Mouse (Mus musculus) intestine, postnatal 0 days (tissue): Measurements from ENCODE around the gene Rala. TPM values are rescaled to one million over a fixed set of nuclear protein-coding genes. Genes with fewer than 3 reads are reported as not detected.

Source experiments
- ATAC-seq: fragments of 200-750 bp; cut with Nextera tagmentation; 2 replicates; pipeline ENCODE4 v1.8.0; 2017; ENCODE audit warnings: mild to moderate bottlenecking, moderate TSS enrichment, moderate library complexity
- H3K27ac ChIP-seq: fragments of 300-500 bp; sonication (generic); 2 replicates; pipeline ENCODE4 v1.5.1; 2014; ENCODE audit warnings: mild to moderate bottlenecking, low read depth, low read length, moderate library complexity
- H3K27me3 ChIP-seq: fragments of 300-500 bp; sonication (generic); replicated peaks from 2 replicates; pipeline ENCODE4 v1.6.1; 2014; ENCODE audit warnings: low read length, mixed read lengths; ENCODE audit not compliant: control insufficient read depth, insufficient read depth
- H3K36me3 ChIP-seq: fragments of 300-500 bp; sonication (generic); 2 replicates; pipeline ENCODE4 v1.6.1; 2014; ENCODE audit warnings: mild to moderate bottlenecking, moderate library complexity; ENCODE audit not compliant: control insufficient read depth, insufficient read depth
- H3K4me1 ChIP-seq: fragments of 300-500 bp; sonication (generic); replicated peaks from 2 replicates; pipeline ENCODE4 v1.6.1; 2014; ENCODE audit warnings: antibody characterized with exemption, low read length, mixed read lengths; ENCODE audit not compliant: control insufficient read depth, insufficient read depth
- H3K4me2 ChIP-seq: fragments of 300-500 bp; sonication (generic); replicated peaks from 2 replicates; pipeline ENCODE4 v1.6.1; 2014; ENCODE audit warnings: low read depth, mild to moderate bottlenecking, moderate library complexity
- H3K4me3 ChIP-seq: fragments of 300-500 bp; sonication (generic); 2 replicates; pipeline ENCODE4 v1.5.1; 2014; ENCODE audit warnings: low read depth, low read length
- H3K9ac ChIP-seq: fragments of 300-500 bp; sonication (generic); 2 replicates; pipeline ENCODE4 v1.6.1; 2014; ENCODE audit warnings: mild to moderate bottlenecking, low read depth, low read length
- H3K9me3 ChIP-seq: fragments of 300-500 bp; sonication (generic); 2 replicates; pipeline ENCODE4 v1.6.1; 2016; ENCODE audit warnings: mixed run types; ENCODE audit not compliant: control insufficient read depth
- CTCF ChIP-seq: sonication (generic); IDR thresholded peaks from 2 replicates; pipeline ENCODE4 v1.5.1; 2016; ENCODE audit warnings: low read depth, mild to moderate bottlenecking, control low read depth, antibody characterized with exemption, moderate library complexity
- WGBS: fragments of 180-500 bp; shearing (Covaris S2); extraction: QIAGEN DNeasy Blood & Tissue Kit; methylation state at CpG from one replicate; pipeline ENCODE4 v1.1.7; 2014; 5-methylcytosine and 5-hydroxymethylcytosine counted together
- polyA plus RNA-seq: library from polyadenylated mRNA; unstranded; fragments of >200 nt; fragmentation: Nextera tagmentation; extraction: Ambion mirVana; gene quantifications from 2 replicates; pipeline ENCODE4 v1.2.1, GENCODE M21; 2015

Rala gene
- polyA plus RNA-seq, 1 experiment from 2014 or later = 110 TPM

GRCm38 (mm10) chr13:17949555-17949954 is 5.5 kb upstream of the Rala start:
- H3K9me3 ChIP-seq = no peaks in the 10 kb centered on the region

GRCm38 (mm10) chr13:17943306-17944077 is 547 bp downstream of the Rala start:
- H3K36me3 ChIP-seq = no peaks in the 10 kb centered on the region
- peak overlapping the region; percentile 95 for H3K27ac ChIP-seq
- 0 out of 2 replicates have a peak, but pooled peaks cover 10% of the 10 kb centered on the region for H3K4me1 ChIP-seq
- TF ChIP-seq CTCF = no peak
- H3K27me3 ChIP-seq = no peaks in the 10 kb centered on the region
- peak overlapping the region; percentile 89 for H3K9ac ChIP-seq
- no peaks in the 10 kb centered on the region for H3K9me3 ChIP-seq
- peak overlapping the region; percentile 70 for H3K4me3 ChIP-seq
- peak; percentile 90 for ATAC-seq
- WGBS = under 1% methylated on average over 70 of the region's 70 CpGs
- peak overlapping the region; percentile 73 for H3K4me2 ChIP-seq

More at GRCm38 (mm10) chr13:17949555-17949954, 5.5 kb upstream of the Rala start:
- H3K4me2 ChIP-seq = no peak overlapping the region
- H3K4me1 ChIP-seq = 0 out of 2 replicates have a peak, but pooled peaks cover 6% of the 10 kb centered on the region
- H3K27me3 ChIP-seq = no peaks in the 10 kb centered on the region
- H3K9ac ChIP-seq = no peak overlapping the region
- H3K36me3 ChIP-seq = no peaks in the 10 kb centered on the region
- TF ChIP-seq CTCF = no peak
- ATAC-seq = no peak
- H3K4me3 ChIP-seq = no peak overlapping the region
- H3K27ac ChIP-seq = no peak overlapping the region
- WGBS = 78% methylated on average over 18 of the region's 18 CpGs

- no peak overlapping the region for H3K4me3 ChIP-seq
- H3K4me2 ChIP-seq = no peak overlapping the region
- WGBS = 71% methylated on average over 6 of the region's 6 CpGs
- no peaks in the 10 kb centered on the region for H3K9me3 ChIP-seq
- no peaks in the 10 kb centered on the region for H3K36me3 ChIP-seq
- no peak for TF ChIP-seq CTCF
- H3K27ac ChIP-seq = no peak overlapping the region
- no peaks in the 10 kb centered on the region for H3K27me3 ChIP-seq
- ATAC-seq = no peak
- no peak overlapping the region for H3K9ac ChIP-seq
- 0 out of 2 replicates have a peak, but pooled peaks cover 10% of the 10 kb centered on the region for H3K4me1 ChIP-seq
These were observed 1.7 kb downstream of the Rala start for GRCm38 (mm10) chr13:17942338-17942737.

GRCm38 (mm10) chr13:17907309-17907708 is 36.7 kb downstream of the Rala start:
- 0 out of 2 replicates have a peak, but pooled peaks cover 9% of the 10 kb centered on the region for H3K4me1 ChIP-seq
- 93% methylated on average over 1 of the region's 1 CpGs for WGBS
- no peak overlapping the region for H3K9ac ChIP-seq
- no peaks in the 10 kb centered on the region for H3K9me3 ChIP-seq
- no peaks in the 10 kb centered on the region for H3K27me3 ChIP-seq
- no peak for ATAC-seq
- H3K4me3 ChIP-seq = no peak overlapping the region
- TF ChIP-seq CTCF = no peak
- peak overlapping the region; percentile 62; the same call in 1 of the 2 replicates for H3K27ac ChIP-seq
- H3K36me3 ChIP-seq = no peaks in the 10 kb centered on the region
- H3K4me2 ChIP-seq = no peak overlapping the region

- WGBS = 79% methylated on average over 4 of the region's 4 CpGs
- H3K9me3 ChIP-seq = no peaks in the 10 kb centered on the region
- ATAC-seq = no peak
- no peak overlapping the region for H3K9ac ChIP-seq
- H3K4me2 ChIP-seq = no peak overlapping the region
- no peak overlapping the region for H3K4me3 ChIP-seq
- no peaks in the 10 kb centered on the region for H3K4me1 ChIP-seq
- no peak overlapping the region for H3K27ac ChIP-seq
- H3K36me3 ChIP-seq = no peaks in the 10 kb centered on the region; the same call in 1 of the 2 replicates
- no peak for TF ChIP-seq CTCF
- H3K27me3 ChIP-seq = no peaks in the 10 kb centered on the region
These were observed 42.6 kb downstream of the Rala start for GRCm38 (mm10) chr13:17901474-17901873.

- Histone ChIP-seq H3K27me3 (no peaks in the 10 kb centered on the region), H3K4me3 (no peak overlapping the region), H3K9me3 (no peaks in the 10 kb centered on the region), H3K4me2 (no peak overlapping the region), H3K4me1 (no peaks in the 10 kb centered on the region), H3K27ac (no peak overlapping the region), H3K36me3 (peaks cover 4% of the 10 kb centered on the region), H3K9ac (no peak overlapping the region)
- no peak for TF ChIP-seq CTCF
- no peak for ATAC-seq
- 71% methylated on average over 5 of the region's 5 CpGs for WGBS
These were observed 43.4 kb downstream of the Rala start for GRCm38 (mm10) chr13:17900641-17901040.
